Mouse (Mus musculus) MEL (cell line): ENCODE measurements at regions not wholly inside any gene's neighbourhood (a gene's known extent, or its start where the extent isn't known, plus 50 kb on each side); places are given as distances from the start of the nearest gene placed in this dataset.

Experiments
- DNase-seq: peaks from one replicate; pipeline ENCODE4 v3.0.0; 2011; ENCODE audit warnings: low read depth, low spot score
- H3K27ac ChIP-seq: 2 replicates; pipeline ENCODE4 v1.5.1; 2012; ENCODE audit warnings: low read depth, mild to moderate bottlenecking, control low read depth, low read length, moderate library complexity; ENCODE audit not compliant: control insufficient read depth
- H3K27me3 ChIP-seq, 2 experiments: fragments of 150-350 bp in 1 of 2; sonication (generic) in 1 of 2; 2 replicates each; pipeline ENCODE4 v1.6.1; 2012; ENCODE audit warnings: low read length in 2 of 2, mild to moderate bottlenecking in 2 of 2, improper control_type of control experiment in 1 of 2, moderate library complexity in 1 of 2; ENCODE audit not compliant: insufficient read depth in 2 of 2, control insufficient read depth in 1 of 2
- H3K36me3 ChIP-seq, 2 experiments: 2 replicates each; pipeline ENCODE4 v1.6.1; 2012 to 2014; ENCODE audit warnings: low read length in 2 of 2, improper control_type of control experiment in 1 of 2, inconsistent platforms in 1 of 2, mild to moderate bottlenecking in 1 of 2; ENCODE audit not compliant: insufficient read depth in 2 of 2, control insufficient read depth in 1 of 2
- H3K4me1 ChIP-seq, 2 experiments: fragments of 150-350 bp in 1 of 2; sonication (generic) in 1 of 2; 2 replicates each; pipeline ENCODE4 v1.6.1; 2012; ENCODE audit warnings: low read length in 2 of 2, improper control_type of control experiment in 1 of 2, mild to moderate bottlenecking in 1 of 2; ENCODE audit not compliant: insufficient read depth in 2 of 2, control insufficient read depth in 1 of 2
- H3K4me3 ChIP-seq, 2 experiments: fragments of 150-350 bp in 1 of 2; sonication (generic) in 1 of 2; 2 replicates each; pipeline ENCODE4 v1.5.1; 2012; ENCODE audit warnings: low read depth in 2 of 2, low read length in 2 of 2, mild to moderate bottlenecking in 2 of 2, moderate library complexity in 2 of 2, control low read depth in 1 of 2, improper control_type of control experiment in 1 of 2; ENCODE audit not compliant: control insufficient read depth in 1 of 2, insufficient read depth in 1 of 2
- H3K79me2 ChIP-seq: 2 replicates; pipeline ENCODE4 v1.6.1; 2012; ENCODE audit warnings: mild to moderate bottlenecking, low read length, moderate library complexity; ENCODE audit not compliant: control insufficient read depth, poor library complexity, insufficient read depth
- H3K9ac ChIP-seq: 2 replicates; pipeline ENCODE4 v1.6.1; 2012; ENCODE audit warnings: low read depth, mild to moderate bottlenecking, control low read depth, low read length, moderate library complexity; ENCODE audit not compliant: control insufficient read depth, poor library complexity, severe bottlenecking
- H3K9me3 ChIP-seq: fragments of 150-350 bp; sonication (generic); replicated peaks from 2 replicates; pipeline ENCODE4 v1.6.1; 2012; ENCODE audit warnings: mild to moderate bottlenecking, low read length, improper control_type of control experiment, moderate library complexity; ENCODE audit not compliant: insufficient read depth
- CHD2 ChIP-seq: IDR thresholded peaks from 2 replicates; pipeline ENCODE4 v1.6.1; 2011; ENCODE audit warnings: low read length, improper control_type of control experiment
- CTCF ChIP-seq, 3 experiments: IDR thresholded peaks in 2 of 3; conservative IDR thresholded peaks in 1 of 3; 2 replicates each; pipeline ENCODE4 v1.5.1; 2011 to 2012; ENCODE audit warnings: low read length in 3 of 3, low read depth in 2 of 3, mild to moderate bottlenecking in 2 of 3, improper control_type of control experiment in 1 of 3, inconsistent platforms in 1 of 3, mixed read lengths in 1 of 3, moderate library complexity in 1 of 3; ENCODE audit not compliant: control insufficient read depth in 1 of 3, insufficient read depth in 1 of 3, poor library complexity in 1 of 3, severe bottlenecking in 1 of 3
- ELF1 ChIP-seq: IDR thresholded peaks from 2 replicates; pipeline ENCODE4 v1.6.1; 2014; ENCODE audit warnings: low read depth, mild to moderate bottlenecking, inconsistent platforms, low read length, improper control_type of control experiment, moderate library complexity
- EP300 ChIP-seq, 2 experiments: IDR thresholded peaks; 2 replicates each; pipeline ENCODE4 v1.6.1; 2011; ENCODE audit warnings: improper control_type of control experiment in 2 of 2, low read length in 2 of 2, low read depth in 1 of 2, mild to moderate bottlenecking in 1 of 2
- ETS1 ChIP-seq: IDR thresholded peaks from 2 replicates; pipeline ENCODE4 v1.6.1; 2012; ENCODE audit warnings: low read depth, mild to moderate bottlenecking, inconsistent platforms, low read length, improper control_type of control experiment, moderate library complexity
- GABPA ChIP-seq: IDR thresholded peaks from 2 replicates; pipeline ENCODE4 v1.6.1; 2012; ENCODE audit warnings: low read depth, mild to moderate bottlenecking, inconsistent platforms, low read length, improper control_type of control experiment, moderate library complexity
- MAX ChIP-seq: IDR thresholded peaks from 2 replicates; pipeline ENCODE4 v1.6.1; 2011; ENCODE audit warnings: low read length, improper control_type of control experiment
- MYB ChIP-seq: IDR thresholded peaks from 2 replicates; pipeline ENCODE4 v1.6.1; 2011; ENCODE audit warnings: mild to moderate bottlenecking, low read depth, low read length, improper control_type of control experiment
- NRF1 ChIP-seq: IDR thresholded peaks from 2 replicates; pipeline ENCODE4 v1.6.1; 2014; ENCODE audit warnings: low read depth, mild to moderate bottlenecking, inconsistent platforms, low read length, improper control_type of control experiment, moderate library complexity; ENCODE audit not compliant: poor library complexity, insufficient read depth, severe bottlenecking
- POLR2AphosphoS5 ChIP-seq: IDR thresholded peaks from 2 replicates; pipeline ENCODE4 v1.6.1; 2012; ENCODE audit warnings: low read depth, borderline replicate concordance, mild to moderate bottlenecking, inconsistent platforms, low read length, moderate library complexity, mixed read lengths
- RAD21 ChIP-seq: IDR thresholded peaks from 2 replicates; pipeline ENCODE4 v1.6.1; 2011; ENCODE audit warnings: mild to moderate bottlenecking, low read depth, low read length, improper control_type of control experiment
- RCOR1 ChIP-seq: IDR thresholded peaks from 2 replicates; pipeline ENCODE4 v1.6.1; 2012; ENCODE audit warnings: low read depth, mild to moderate bottlenecking, inconsistent platforms, low read length, improper control_type of control experiment
- SMC3 ChIP-seq: IDR thresholded peaks from 2 replicates; pipeline ENCODE4 v1.6.1; 2011; ENCODE audit warnings: low read depth, low read length, improper control_type of control experiment
- UBTF ChIP-seq: IDR thresholded peaks from 2 replicates; pipeline ENCODE4 v1.6.1; 2012; ENCODE audit warnings: low read depth, mild to moderate bottlenecking, inconsistent platforms, low read length, improper control_type of control experiment, moderate library complexity, borderline replicate concordance; ENCODE audit not compliant: insufficient read depth
- USF1 ChIP-seq: IDR thresholded peaks from 2 replicates; pipeline ENCODE4 v1.6.1; 2014; ENCODE audit warnings: low read depth, mild to moderate bottlenecking, inconsistent platforms, low read length, improper control_type of control experiment, moderate library complexity
- ZKSCAN1 ChIP-seq: IDR thresholded peaks from 2 replicates; pipeline ENCODE4 v1.6.1; 2012; ENCODE audit warnings: low read depth, mild to moderate bottlenecking, inconsistent platforms, low read length, improper control_type of control experiment, moderate library complexity
- ZMIZ1 ChIP-seq: IDR thresholded peaks from 2 replicates; pipeline ENCODE4 v1.6.1; 2012; ENCODE audit warnings: low read depth, mild to moderate bottlenecking, inconsistent platforms, low read length, improper control_type of control experiment, moderate library complexity
- ZNF384 ChIP-seq: IDR thresholded peaks from 2 replicates; pipeline ENCODE4 v1.6.1; 2012; ENCODE audit warnings: low read depth, mild to moderate bottlenecking, inconsistent platforms, low read length, improper control_type of control experiment

DNA sequence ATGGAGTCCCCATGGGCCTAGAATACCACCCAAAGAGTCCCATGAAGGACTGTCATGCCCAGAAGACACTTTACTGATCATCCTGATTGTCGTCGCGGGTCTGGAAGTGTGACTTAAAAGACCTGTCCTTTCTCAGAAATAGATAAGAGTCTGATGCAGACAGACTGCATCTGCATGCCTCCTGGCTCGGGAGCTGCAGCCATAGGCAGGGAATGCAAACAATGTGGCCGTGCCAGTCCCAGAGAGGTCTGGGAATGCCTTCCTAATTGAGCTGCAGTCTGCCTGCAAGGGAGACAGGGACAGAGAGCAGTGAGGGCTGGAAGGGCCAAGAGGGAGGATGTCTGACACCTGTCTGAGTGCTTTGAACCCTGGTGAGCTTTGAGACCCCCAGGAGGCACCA is 150.9 kb downstream of the Opa1 start:
- peaks cover 0 to 8% of the 10 kb centered on the region in 2 experiments for H3K27me3 ChIP-seq
- H3K36me3 ChIP-seq: no peaks in the 10 kb centered on the region
- no peak overlapping the region for H3K27ac ChIP-seq
- no peaks in the 10 kb centered on the region for H3K4me1 ChIP-seq
- no peak overlapping the region for H3K9ac ChIP-seq
- DNase-seq: no peak
- no peaks in the 10 kb centered on the region for H3K79me2 ChIP-seq
- TF ChIP-seq NRF1: no peak
- no peak for TF ChIP-seq ZNF384
- TF ChIP-seq ZKSCAN1: no peak
- no peak for TF ChIP-seq USF1
- no peak for TF ChIP-seq ETS1
- no peak for TF ChIP-seq CTCF (IDR thresholded peaks at IDR 0.05 in 2 of 3, conservative IDR thresholded peaks at IDR 0.05 in 1 of 3; ENCODE audit: control insufficient read depth in 1 of 3, insufficient read depth in 1 of 3, low read depth in 2 of 3, low read length in 3 of 3, poor library complexity in 1 of 3, severe bottlenecking in 1 of 3)
- TF ChIP-seq ZMIZ1: no peak
- TF ChIP-seq UBTF: no peak
- TF ChIP-seq MAX: no peak
- TF ChIP-seq CHD2: no peak
- TF ChIP-seq RCOR1: no peak
- no peak for TF ChIP-seq GABPA
- TF ChIP-seq POLR2AphosphoS5: no peak
- TF ChIP-seq ELF1: no peak
- TF ChIP-seq SMC3: no peak
- TF ChIP-seq MYB: no peak
- no peak for TF ChIP-seq RAD21
- TF ChIP-seq, all 39 proteins: peak for 0
- H3K9me3 ChIP-seq: no peaks in the 10 kb centered on the region
- no peak overlapping the region for H3K4me3 ChIP-seq

DNA sequence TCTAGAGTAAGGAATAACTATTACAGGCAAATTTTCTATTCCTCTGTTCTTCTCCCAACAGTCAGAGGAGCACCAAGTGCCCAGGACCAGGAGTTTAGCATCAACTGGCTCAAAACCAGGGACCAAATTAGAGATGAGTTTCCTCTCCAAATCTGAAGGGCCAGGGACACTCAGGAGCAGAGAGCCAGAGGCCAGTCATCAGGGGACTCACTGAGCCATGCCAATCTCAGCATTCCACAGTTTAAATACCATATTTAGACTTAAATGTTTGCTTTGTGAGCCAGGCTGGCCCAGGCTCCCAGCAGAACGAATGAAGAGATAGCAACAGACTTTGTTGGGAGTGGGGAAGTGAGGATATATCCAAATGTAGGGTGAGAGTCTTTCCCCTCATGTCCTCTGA is 153.8 kb downstream of the Opa1 start:
- H3K4me1 ChIP-seq: no peaks in the 10 kb centered on the region
- peaks cover 2 to 4% of the 10 kb centered on the region in 2 experiments for H3K27me3 ChIP-seq
- no peak overlapping the region for H3K9ac ChIP-seq
- no peak for TF ChIP-seq EP300 (IDR thresholded peaks at IDR 0.05; ENCODE audit: low read depth in 1 of 2, low read length in 2 of 2)
- no peak for TF ChIP-seq ZNF384
- H3K4me3 ChIP-seq: no peak overlapping the region
- no peak overlapping the region for H3K27ac ChIP-seq
- H3K9me3 ChIP-seq: no peaks in the 10 kb centered on the region
- DNase-seq: no peak
- no peaks in the 10 kb centered on the region for H3K79me2 ChIP-seq
- H3K36me3 ChIP-seq: no peaks in the 10 kb centered on the region
